Mouse (Mus musculus) ES-E14 (cell line): Measurements from ENCODE around the gene Fgfr1op.

ENCODE experiments used
- HCFC1 ChIP-seq: IDR thresholded peaks from 2 replicates; pipeline ENCODE4 v1.6.1; 2012; ENCODE audit warnings: low read length, inconsistent platforms, borderline replicate concordance; ENCODE audit not compliant: insufficient read depth
- MAFK ChIP-seq: IDR thresholded peaks from 2 replicates; pipeline ENCODE4 v1.6.1; 2014; ENCODE audit warnings: mild to moderate bottlenecking, low read depth, low read length, inconsistent platforms; ENCODE audit not compliant: insufficient read depth

DNA sequence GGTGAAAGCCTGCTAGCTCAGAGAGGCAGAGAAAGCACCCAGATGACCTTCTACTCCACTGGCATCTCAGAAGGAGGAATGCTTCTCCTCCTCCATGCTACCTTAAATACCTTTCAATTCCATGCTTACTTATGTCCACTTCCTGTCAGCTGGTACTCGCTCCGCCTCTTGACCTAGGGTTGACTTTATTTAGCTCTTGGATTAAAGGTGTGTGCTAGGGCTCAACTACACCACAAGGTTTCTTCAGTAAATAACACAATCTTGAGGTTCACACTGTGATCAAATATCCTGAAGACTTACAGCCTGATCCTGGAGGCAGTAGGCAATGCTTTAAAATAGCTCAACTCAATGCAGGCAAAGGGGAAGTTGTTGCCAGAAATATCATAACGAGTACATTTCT lies 64.3 kb downstream of the Fgfr1op start:
- TF ChIP-seq MAFK (no peak), HCFC1 (no peak)
